Mouse (Mus musculus) cerebellum, postnatal 4 days (tissue): ENCODE data around the gene Gusb.
A peak's percentile ranks its signal among the peaks of the same experiment; 100 is the strongest.
"Not testable (repeated sequence)": the region's sequence is repeated elsewhere in the genome, so short reads cannot be mapped to it uniquely, and the experiment has no call there.

Source experiments
- DNase-seq, 2 experiments: peaks; one replicate each; pipeline ENCODE4 v3.0.0; 2022; ENCODE audit warnings: low spot score in 2 of 2, mixed read lengths in 1 of 2

Gusb gene

GRCm38 (mm10) chr5:130002301-130003146 lies at the start of gene Gusb:
Gene Gusb, minus strand, starts transcription at chr5:130003049.
- DNase-seq, result peak; percentile 68

GRCm38 (mm10) chr5:130052510-130052909 lies 49.7 kb upstream of the Gusb start:
- no peak for DNase-seq

- DNase-seq, result no peak
These were observed 48.4 kb upstream of the Gusb start for GRCm38 (mm10) chr5:130051073-130051860.

- peak in 1 of 2 experiments; percentile 23 for DNase-seq
These were observed 47.6 kb upstream of the Gusb start for GRCm38 (mm10) chr5:130050416-130050815.

GRCm38 (mm10) chr5:130048786-130049520 lies 46.1 kb upstream of the Gusb start:
- DNase-seq, result no peak

- DNase-seq, result no peak
These were observed 44.2 kb upstream of the Gusb start for GRCm38 (mm10) chr5:130047013-130047412.

- DNase-seq, result no peak
These were observed 43.7 kb upstream of the Gusb start for GRCm38 (mm10) chr5:130046589-130046988.

GRCm38 (mm10) chr5:130046100-130046499 lies 43.3 kb upstream of the Gusb start:
- no peak for DNase-seq

- DNase-seq, result peak in 1 of 2 experiments; percentile 38
These were observed 41.4 kb upstream of the Gusb start for GRCm38 (mm10) chr5:130044201-130044695.

- no peak for DNase-seq
These were observed 40.9 kb upstream of the Gusb start for GRCm38 (mm10) chr5:130043741-130044140.

- DNase-seq, result no peak
These were observed 38.4 kb upstream of the Gusb start for GRCm38 (mm10) chr5:130041262-130041661.

- DNase-seq, result no peak
These were observed 37.9 kb upstream of the Gusb start for GRCm38 (mm10) chr5:130040797-130041196.

GRCm38 (mm10) chr5:130037752-130038455 lies 35.1 kb upstream of the Gusb start:
- DNase-seq, result peak in 1 of 2 experiments; percentile 51

- DNase-seq, result not testable (repeated sequence)
These were observed 33.5 kb upstream of the Gusb start for GRCm38 (mm10) chr5:130036300-130036699.

- DNase-seq, result no peak
These were observed 31.0 kb upstream of the Gusb start for GRCm38 (mm10) chr5:130033869-130034268.

GRCm38 (mm10) chr5:130031410-130032390 lies 28.9 kb upstream of the Gusb start:
- no peak for DNase-seq

GRCm38 (mm10) chr5:130029142-130029897 lies 26.5 kb upstream of the Gusb start, which contains the start of the genes Asl and Crcp:
Gene Asl, minus strand, starts transcription at chr5:130029247.
Gene Crcp, plus strand, starts transcription at chr5:130029290.
- peak; percentile 52 to 78 for DNase-seq

GRCm38 (mm10) chr5:130027696-130028095 lies 24.8 kb upstream of the Gusb start:
- DNase-seq, result no peak

GRCm38 (mm10) chr5:130027134-130027533 lies 24.3 kb upstream of the Gusb start:
- DNase-seq, result no peak
